Mouse (Mus musculus) midbrain, embryonic 11.5 days (tissue): ENCODE data around the gene Ddx58. TPM values are rescaled to one million over a fixed set of nuclear protein-coding genes. Genes with fewer than 3 reads are reported as not detected.

Source experiments
- ATAC-seq: fragments of 200-750 bp; cut with Nextera tagmentation; 2 replicates; pipeline ENCODE4 v1.8.0; 2017; ENCODE audit warnings: moderate TSS enrichment, moderate library complexity; ENCODE audit not compliant: low FRiP score
- DNase-seq: peaks from one replicate; pipeline ENCODE4 v3.0.0; 2015; ENCODE audit warnings: low spot score; ENCODE audit errors: missing footprints
- H3K27ac ChIP-seq: fragments of 300-500 bp; sonication (generic); 2 replicates; pipeline ENCODE4 v1.5.1; 2014; ENCODE audit warnings: low read depth, low read length
- H3K27me3 ChIP-seq: fragments of 300-500 bp; sonication (generic); 2 replicates; pipeline ENCODE4 v1.6.1; 2014; ENCODE audit warnings: mild to moderate bottlenecking, low read length, moderate library complexity, mixed read lengths; ENCODE audit not compliant: control insufficient read depth, insufficient read depth
- H3K36me3 ChIP-seq: fragments of 300-500 bp; sonication (generic); 2 replicates; pipeline ENCODE4 v1.6.1; 2014; ENCODE audit warnings: mild to moderate bottlenecking, low read length, moderate library complexity, mixed read lengths; ENCODE audit not compliant: control insufficient read depth, insufficient read depth
- H3K4me1 ChIP-seq: fragments of 300-500 bp; sonication (generic); 2 replicates; pipeline ENCODE4 v1.6.1; 2014; ENCODE audit warnings: low read length; ENCODE audit not compliant: control insufficient read depth, insufficient read depth
- H3K4me2 ChIP-seq: fragments of 300-500 bp; sonication (generic); 2 replicates; pipeline ENCODE4 v1.6.1; 2014; ENCODE audit warnings: mild to moderate bottlenecking, moderate library complexity
- H3K4me3 ChIP-seq: fragments of 300-500 bp; sonication (generic); 2 replicates; pipeline ENCODE4 v1.5.1; 2014; ENCODE audit warnings: low read depth, low read length
- H3K9ac ChIP-seq: fragments of 300-500 bp; sonication (generic); 2 replicates; pipeline ENCODE4 v1.6.1; 2014; ENCODE audit warnings: low read length
- H3K9me3 ChIP-seq: fragments of 300-500 bp; sonication (generic); 2 replicates; pipeline ENCODE4 v1.6.1; 2016; ENCODE audit warnings: low read length; ENCODE audit not compliant: control insufficient read depth
- WGBS: fragments of 180-500 bp; shearing (Covaris S2); extraction: QIAGEN DNeasy Blood & Tissue Kit; methylation state at CpG from one replicate; pipeline ENCODE4 v1.1.7; 2014; 5-methylcytosine and 5-hydroxymethylcytosine counted together
- polyA plus RNA-seq: library from polyadenylated mRNA; unstranded; fragments of >200 nt; fragmentation: Nextera tagmentation; extraction: Ambion mirVana; gene quantifications from 2 replicates; pipeline ENCODE4 v1.2.1, GENCODE M21; 2014

Gene Ddx58
- polyA plus RNA-seq, 1 experiment from 2014 or later = 2.1 TPM

- no peak overlapping the region for H3K9ac ChIP-seq
- no peak overlapping the region for H3K27ac ChIP-seq
- ATAC-seq (no peak), DNase-seq (no peak)
- peaks cover 2% of the 10 kb centered on the region; the same call in 1 of the 2 replicates for H3K36me3 ChIP-seq
- H3K4me2 ChIP-seq = no peak overlapping the region
- H3K4me1 ChIP-seq = no peaks in the 10 kb centered on the region
- H3K4me3 ChIP-seq = no peak overlapping the region
- WGBS = 91% methylated on average over 8 of the region's 8 CpGs
- H3K9me3 ChIP-seq = no peaks in the 10 kb centered on the region
- no peaks in the 10 kb centered on the region for H3K27me3 ChIP-seq
These were observed 57.9 kb downstream of the Ddx58 start for GRCm38 (mm10) chr4:40181681-40182080.

GRCm38 (mm10) chr4:40180046-40180445 is 59.6 kb downstream of the Ddx58 start:
- WGBS = 94% methylated on average over 6 of the region's 6 CpGs
- peaks cover 7% of the 10 kb centered on the region; the same call in 1 of the 2 replicates for H3K36me3 ChIP-seq
- DNase-seq (no peak), ATAC-seq (no peak)
- no peak overlapping the region for H3K9ac ChIP-seq
- no peaks in the 10 kb centered on the region for H3K9me3 ChIP-seq
- H3K27ac ChIP-seq = no peak overlapping the region
- H3K4me2 ChIP-seq = no peak overlapping the region
- H3K27me3 ChIP-seq = no peaks in the 10 kb centered on the region
- H3K4me1 ChIP-seq = no peaks in the 10 kb centered on the region
- H3K4me3 ChIP-seq = no peak overlapping the region

- Histone ChIP-seq H3K9ac (no peak overlapping the region), H3K9me3 (no peaks in the 10 kb centered on the region), H3K4me3 (no peak overlapping the region), H3K27me3 (no peaks in the 10 kb centered on the region), H3K4me1 (no peaks in the 10 kb centered on the region), H3K27ac (no peak overlapping the region), H3K36me3 (peaks cover 7% of the 10 kb centered on the region; the same call in 1 of the 2 replicates), H3K4me2 (no peak overlapping the region)
- no peak for DNase-seq
- no peak for ATAC-seq
- WGBS = 92% methylated on average over 17 of the region's 17 CpGs
These were observed 61.0 kb downstream of the Ddx58 start for GRCm38 (mm10) chr4:40178584-40178983.

GRCm38 (mm10) chr4:40174321-40174720 is 65.3 kb downstream of the Ddx58 start:
- no peak overlapping the region for H3K4me3 ChIP-seq
- H3K27ac ChIP-seq = no peak overlapping the region
- DNase-seq (no peak), ATAC-seq (no peak)
- H3K9ac ChIP-seq = no peak overlapping the region
- H3K9me3 ChIP-seq = no peaks in the 10 kb centered on the region
- no peaks in the 10 kb centered on the region for H3K27me3 ChIP-seq
- no peaks in the 10 kb centered on the region for H3K4me1 ChIP-seq
- no peak overlapping the region for H3K4me2 ChIP-seq
- 79% methylated on average over 4 of the region's 4 CpGs for WGBS
- peaks cover 5% of the 10 kb centered on the region; the same call in 1 of the 2 replicates for H3K36me3 ChIP-seq

GRCm38 (mm10) chr4:40172336-40172735 is 67.3 kb downstream of the Ddx58 start:
- H3K4me2 ChIP-seq = no peak overlapping the region
- DNase-seq (no peak), ATAC-seq (no peak)
- no peaks in the 10 kb centered on the region for H3K27me3 ChIP-seq
- no peak overlapping the region for H3K4me3 ChIP-seq
- WGBS = 92% methylated on average over 2 of the region's 2 CpGs
- H3K9ac ChIP-seq = no peak overlapping the region
- H3K36me3 ChIP-seq = peaks cover 5% of the 10 kb centered on the region; the same call in 1 of the 2 replicates
- H3K9me3 ChIP-seq = no peaks in the 10 kb centered on the region
- no peaks in the 10 kb centered on the region for H3K4me1 ChIP-seq
- H3K27ac ChIP-seq = no peak overlapping the region

- peaks cover 3% of the 10 kb centered on the region; the same call in 1 of the 2 replicates for H3K36me3 ChIP-seq
These were observed 68.2 kb downstream of the Ddx58 start for GRCm38 (mm10) chr4:40171477-40171876.

GRCm38 (mm10) chr4:40163646-40164045 is 76.0 kb downstream of the Ddx58 start:
- no peaks in the 10 kb centered on the region for H3K36me3 ChIP-seq
- no peak overlapping the region for H3K4me2 ChIP-seq
- 84% methylated on average over 10 of the region's 10 CpGs for WGBS
- ATAC-seq (no peak), DNase-seq (no peak)
- H3K27me3 ChIP-seq = no peaks in the 10 kb centered on the region
- H3K9ac ChIP-seq = no peak overlapping the region
- H3K9me3 ChIP-seq = no peaks in the 10 kb centered on the region; the same call in 1 of the 2 replicates
- H3K4me3 ChIP-seq = no peak overlapping the region
- H3K27ac ChIP-seq = no peak overlapping the region
- no peaks in the 10 kb centered on the region for H3K4me1 ChIP-seq

More at GRCm38 (mm10) chr4:40171477-40171876, 68.2 kb downstream of the Ddx58 start:
- H3K27me3 ChIP-seq = no peaks in the 10 kb centered on the region
- no peak overlapping the region for H3K9ac ChIP-seq
- no peak for DNase-seq
- ATAC-seq = no peak
- 90% methylated on average over 4 of the region's 4 CpGs for WGBS
- H3K4me1 ChIP-seq = no peaks in the 10 kb centered on the region
- no peak overlapping the region for H3K4me2 ChIP-seq
- H3K27ac ChIP-seq = no peak overlapping the region
- no peaks in the 10 kb centered on the region for H3K9me3 ChIP-seq
- no peak overlapping the region for H3K4me3 ChIP-seq

- no peak for ATAC-seq
These were observed 78.8 kb downstream of the Ddx58 start for GRCm38 (mm10) chr4:40160591-40161434.

GRCm38 (mm10) chr4:40158224-40158540 is 81.4 kb downstream of the Ddx58 start:
- Histone ChIP-seq H3K9me3 (no peaks in the 10 kb centered on the region; the same call in 1 of the 2 replicates), H3K27ac (no peak overlapping the region), H3K36me3 (no peaks in the 10 kb centered on the region), H3K9ac (no peak overlapping the region), H3K4me1 (peaks cover 5% of the 10 kb centered on the region; the same call in 1 of the 2 replicates), H3K27me3 (no peaks in the 10 kb centered on the region), H3K4me2 (no peak overlapping the region), H3K4me3 (no peak overlapping the region)
- ATAC-seq (no peak), DNase-seq (no peak)
- WGBS = 90% methylated on average over 5 of the region's 5 CpGs

More at GRCm38 (mm10) chr4:40160591-40161434, 78.8 kb downstream of the Ddx58 start:
- no peaks in the 10 kb centered on the region for H3K27me3 ChIP-seq
- H3K27ac ChIP-seq = no peak overlapping the region
- WGBS = 94% methylated on average over 8 of the region's 8 CpGs
- no peaks in the 10 kb centered on the region; the same call in 1 of the 2 replicates for H3K9me3 ChIP-seq
- H3K9ac ChIP-seq = no peak overlapping the region
- H3K4me3 ChIP-seq = no peak overlapping the region
- peaks cover 5% of the 10 kb centered on the region; the same call in 1 of the 2 replicates for H3K4me1 ChIP-seq
- H3K36me3 ChIP-seq = no peaks in the 10 kb centered on the region
- no peak for DNase-seq
- no peak overlapping the region for H3K4me2 ChIP-seq
